Mouse (Mus musculus): Measurements from ENCODE around the gene Xirp1. TPM values are rescaled to one million over a fixed set of nuclear protein-coding genes. Genes with fewer than 3 reads are reported as not detected.

Gene Xirp1
- polyA plus RNA-seq, 1 experiment from 2014 or later = not detected

- no peak overlapping the region for H3K27ac ChIP-seq (ENCODE audit: low read length)
- H3K4me2 ChIP-seq (ENCODE audit: low read length) = no peak overlapping the region
- H3K36me3 ChIP-seq (ENCODE audit: control insufficient read depth, insufficient read depth) = no peaks in the 10 kb centered on the region
- no peaks in the 10 kb centered on the region for H3K9me3 ChIP-seq (ENCODE audit: control insufficient read depth, low read length)
- ATAC-seq = no peak
- H3K4me3 ChIP-seq (replicated peaks; ENCODE audit: low read length) = no peak overlapping the region
- no peaks in the 10 kb centered on the region for H3K27me3 ChIP-seq (replicated peaks; ENCODE audit: control insufficient read depth, insufficient read depth, low read length)
- peaks cover 9% of the 10 kb centered on the region for H3K4me1 ChIP-seq (replicated peaks; ENCODE audit: control insufficient read depth, insufficient read depth, low read length)
- H3K9ac ChIP-seq (replicated peaks; ENCODE audit: low read depth, low read length) = no peak overlapping the region
- WGBS = 74% methylated on average over 5 of the region's 5 CpGs
These were observed 22.6 kb downstream of the Xirp1 start for GRCm38 (mm10) chr9:120000761-120001160.

- H3K27me3 ChIP-seq (replicated peaks; ENCODE audit: control insufficient read depth, insufficient read depth, low read length) = no peaks in the 10 kb centered on the region
- H3K4me1 ChIP-seq (replicated peaks; ENCODE audit: control insufficient read depth, insufficient read depth, low read length) = peaks cover 9% of the 10 kb centered on the region
- no peaks in the 10 kb centered on the region for H3K9me3 ChIP-seq (ENCODE audit: control insufficient read depth, low read length)
- no peak overlapping the region for H3K9ac ChIP-seq (replicated peaks; ENCODE audit: low read depth, low read length)
- H3K36me3 ChIP-seq (ENCODE audit: control insufficient read depth, insufficient read depth) = no peaks in the 10 kb centered on the region
- ATAC-seq = no peak
- WGBS = 76% methylated on average over 6 of the region's 6 CpGs
- no peak overlapping the region for H3K4me2 ChIP-seq (ENCODE audit: low read length)
- H3K4me3 ChIP-seq (replicated peaks; ENCODE audit: low read length) = no peak overlapping the region
- no peak overlapping the region for H3K27ac ChIP-seq (ENCODE audit: low read length)
These were observed 23.8 kb downstream of the Xirp1 start for GRCm38 (mm10) chr9:119999636-120000035.

GRCm38 (mm10) chr9:119998776-119999175, 24.6 kb downstream of the Xirp1 start:
- ATAC-seq = no peak
- H3K9ac ChIP-seq (replicated peaks; ENCODE audit: low read depth, low read length) = no peak overlapping the region

GRCm38 (mm10) chr9:119996080-119996479, 27.3 kb downstream of the Xirp1 start:
- H3K36me3 ChIP-seq (ENCODE audit: control insufficient read depth, insufficient read depth) = no peaks in the 10 kb centered on the region
- H3K27me3 ChIP-seq (replicated peaks; ENCODE audit: control insufficient read depth, insufficient read depth, low read length) = no peaks in the 10 kb centered on the region
- H3K9me3 ChIP-seq (ENCODE audit: control insufficient read depth, low read length) = no peaks in the 10 kb centered on the region
- WGBS = 86% methylated on average over 4 of the region's 4 CpGs
- no peak overlapping the region for H3K4me2 ChIP-seq (ENCODE audit: low read length)
- H3K9ac ChIP-seq (replicated peaks; ENCODE audit: low read depth, low read length) = no peak overlapping the region
- H3K4me1 ChIP-seq (replicated peaks; ENCODE audit: control insufficient read depth, insufficient read depth, low read length) = no peaks in the 10 kb centered on the region
- no peak for ATAC-seq
- H3K4me3 ChIP-seq (replicated peaks; ENCODE audit: low read length) = no peak overlapping the region
- H3K27ac ChIP-seq (ENCODE audit: low read length) = no peak overlapping the region

More at GRCm38 (mm10) chr9:119998776-119999175, 24.6 kb downstream of the Xirp1 start:
- Histone ChIP-seq H3K27ac (ENCODE audit: low read length) (no peak overlapping the region), H3K27me3 (replicated peaks; ENCODE audit: control insufficient read depth, insufficient read depth, low read length) (no peaks in the 10 kb centered on the region), H3K4me2 (ENCODE audit: low read length) (no peak overlapping the region), H3K9me3 (ENCODE audit: control insufficient read depth, low read length) (no peaks in the 10 kb centered on the region), H3K4me1 (replicated peaks; ENCODE audit: control insufficient read depth, insufficient read depth, low read length) (peaks cover 9% of the 10 kb centered on the region), H3K36me3 (ENCODE audit: control insufficient read depth, insufficient read depth) (no peaks in the 10 kb centered on the region), H3K4me3 (replicated peaks; ENCODE audit: low read length) (no peak overlapping the region)
- WGBS = 77% methylated on average over 1 of the region's 1 CpGs

- no peak overlapping the region for H3K4me3 ChIP-seq (replicated peaks; ENCODE audit: low read length)
- H3K36me3 ChIP-seq (ENCODE audit: control insufficient read depth, insufficient read depth) = no peaks in the 10 kb centered on the region
- no peaks in the 10 kb centered on the region for H3K9me3 ChIP-seq (ENCODE audit: control insufficient read depth, low read length)
- no peaks in the 10 kb centered on the region for H3K4me1 ChIP-seq (replicated peaks; ENCODE audit: control insufficient read depth, insufficient read depth, low read length)
- 79% methylated on average over 7 of the region's 7 CpGs for WGBS
- no peaks in the 10 kb centered on the region for H3K27me3 ChIP-seq (replicated peaks; ENCODE audit: control insufficient read depth, insufficient read depth, low read length)
- no peak overlapping the region for H3K9ac ChIP-seq (replicated peaks; ENCODE audit: low read depth, low read length)
- no peak overlapping the region for H3K4me2 ChIP-seq (ENCODE audit: low read length)
- no peak overlapping the region for H3K27ac ChIP-seq (ENCODE audit: low read length)
- no peak for ATAC-seq
These were observed 29.2 kb downstream of the Xirp1 start for GRCm38 (mm10) chr9:119994207-119994606.

GRCm38 (mm10) chr9:119993092-119993844, 30.1 kb downstream of the Xirp1 start:
- H3K4me1 ChIP-seq (replicated peaks; ENCODE audit: control insufficient read depth, insufficient read depth, low read length) = no peaks in the 10 kb centered on the region
- H3K27ac ChIP-seq (ENCODE audit: low read length) = no peak overlapping the region
- ATAC-seq = no peak
- H3K27me3 ChIP-seq (replicated peaks; ENCODE audit: control insufficient read depth, insufficient read depth, low read length) = no peaks in the 10 kb centered on the region
- H3K4me2 ChIP-seq (ENCODE audit: low read length) = no peak overlapping the region
- no peak overlapping the region for H3K9ac ChIP-seq (replicated peaks; ENCODE audit: low read depth, low read length)
- H3K36me3 ChIP-seq (ENCODE audit: control insufficient read depth, insufficient read depth) = no peaks in the 10 kb centered on the region
- WGBS = 66% methylated on average over 10 of the region's 10 CpGs
- H3K4me3 ChIP-seq (replicated peaks; ENCODE audit: low read length) = no peak overlapping the region
- no peaks in the 10 kb centered on the region for H3K9me3 ChIP-seq (ENCODE audit: control insufficient read depth, low read length)

- Histone ChIP-seq H3K4me2 (ENCODE audit: low read length) (no peak overlapping the region), H3K9ac (replicated peaks; ENCODE audit: low read depth, low read length) (no peak overlapping the region), H3K36me3 (ENCODE audit: control insufficient read depth, insufficient read depth) (no peaks in the 10 kb centered on the region), H3K27me3 (replicated peaks; ENCODE audit: control insufficient read depth, insufficient read depth, low read length) (no peaks in the 10 kb centered on the region), H3K4me3 (replicated peaks; ENCODE audit: low read length) (no peak overlapping the region), H3K27ac (ENCODE audit: low read length) (no peak overlapping the region), H3K9me3 (ENCODE audit: control insufficient read depth, low read length) (no peaks in the 10 kb centered on the region), H3K4me1 (replicated peaks; ENCODE audit: control insufficient read depth, insufficient read depth, low read length) (no peaks in the 10 kb centered on the region)
- no peak for ATAC-seq
- 17% methylated on average over 5 of the region's 5 CpGs for WGBS
These were observed 32.1 kb downstream of the Xirp1 start for GRCm38 (mm10) chr9:119991310-119991709.

GRCm38 (mm10) chr9:119988304-119988703, 35.1 kb downstream of the Xirp1 start:
- ATAC-seq = no peak
- Histone ChIP-seq H3K4me2 (ENCODE audit: low read length) (no peak overlapping the region), H3K36me3 (ENCODE audit: control insufficient read depth, insufficient read depth) (no peaks in the 10 kb centered on the region), H3K9me3 (ENCODE audit: control insufficient read depth, low read length) (no peaks in the 10 kb centered on the region), H3K4me1 (replicated peaks; ENCODE audit: control insufficient read depth, insufficient read depth, low read length) (peaks cover 6% of the 10 kb centered on the region), H3K27me3 (replicated peaks; ENCODE audit: control insufficient read depth, insufficient read depth, low read length) (no peaks in the 10 kb centered on the region; the same call in 1 of the 2 replicates), H3K4me3 (replicated peaks; ENCODE audit: low read length) (no peak overlapping the region), H3K27ac (ENCODE audit: low read length) (no peak overlapping the region), H3K9ac (replicated peaks; ENCODE audit: low read depth, low read length) (no peak overlapping the region)
- WGBS = 53% methylated on average over 7 of the region's 7 CpGs

GRCm38 (mm10) chr9:119985881-119986574, 37.4 kb downstream of the Xirp1 start:
- Histone ChIP-seq H3K36me3 (ENCODE audit: control insufficient read depth, insufficient read depth) (no peaks in the 10 kb centered on the region), H3K4me2 (ENCODE audit: low read length) (no peak overlapping the region), H3K4me1 (replicated peaks; ENCODE audit: control insufficient read depth, insufficient read depth, low read length) (peaks cover 29% of the 10 kb centered on the region), H3K9ac (replicated peaks; ENCODE audit: low read depth, low read length) (no peak overlapping the region), H3K27ac (ENCODE audit: low read length) (no peak overlapping the region), H3K9me3 (ENCODE audit: control insufficient read depth, low read length) (no peaks in the 10 kb centered on the region), H3K4me3 (replicated peaks; ENCODE audit: low read length) (no peak overlapping the region), H3K27me3 (replicated peaks; ENCODE audit: control insufficient read depth, insufficient read depth, low read length) (peaks cover 2% of the 10 kb centered on the region)
- no peak for ATAC-seq
- WGBS = 80% methylated on average over 10 of the region's 10 CpGs
